Mouse (Mus musculus): Measurements from ENCODE around the gene Esm1.

GRCm38 (mm10) chr13:113262822-113263221, 53.4 kb downstream of the Esm1 start:
- TF ChIP-seq CTCF (IDR thresholded peaks at IDR 0.05) (no peak), POLR2A (IDR thresholded peaks at IDR 0.05; ENCODE audit: insufficient read depth, low read depth, low read length) (no peak), EP300 (IDR thresholded peaks at IDR 0.05; ENCODE audit: insufficient read depth, low read depth, low read length) (no peak)
